Mouse (Mus musculus): ENCODE measurements around the gene Celsr1. TPM values are rescaled to one million over a fixed set of nuclear protein-coding genes. Genes with fewer than 3 reads are reported as not detected.

Gene Celsr1
- polyA plus RNA-seq, 1 experiment from 2014 or later: 4.8 TPM

GRCm38 (mm10) chr15:85987896-85988295, 45.7 kb downstream of the Celsr1 start:
- Histone ChIP-seq H3K36me3 (no peaks in the 10 kb centered on the region), H3K27me3 (no peaks in the 10 kb centered on the region), H3K9me3 (no peaks in the 10 kb centered on the region), H3K4me3 (no peak overlapping the region), H3K4me1 (peaks cover 20% of the 10 kb centered on the region), H3K4me2 (no peak overlapping the region), H3K9ac (no peak overlapping the region), H3K27ac (no peak overlapping the region)
- no peak for ATAC-seq (ENCODE audit: borderline replicate concordance, extremely low read depth, low FRiP score, low TSS enrichment)
- 47% methylated on average over 5 of the region's 5 CpGs for whole genome bisulfite sequencing

GRCm38 (mm10) chr15:85986170-85986569, 47.4 kb downstream of the Celsr1 start:
- Histone ChIP-seq H3K4me1 (peaks cover 12% of the 10 kb centered on the region), H3K9ac (no peak overlapping the region), H3K27ac (no peak overlapping the region), H3K36me3 (no peaks in the 10 kb centered on the region), H3K4me3 (no peak overlapping the region), H3K9me3 (no peaks in the 10 kb centered on the region), H3K4me2 (no peak overlapping the region), H3K27me3 (no peaks in the 10 kb centered on the region)
- WGBS: 85% methylated on average over 4 of the region's 4 CpGs
- no peak for ATAC-seq (ENCODE audit: borderline replicate concordance, extremely low read depth, low FRiP score, low TSS enrichment)

- H3K4me2 ChIP-seq: no peak overlapping the region
- ATAC-seq (ENCODE audit: borderline replicate concordance, extremely low read depth, low FRiP score, low TSS enrichment): no peak
- H3K9ac ChIP-seq: no peak overlapping the region
- H3K36me3 ChIP-seq: no peaks in the 10 kb centered on the region
- WGBS: 64% methylated on average over 4 of the region's 4 CpGs
- H3K4me3 ChIP-seq: no peak overlapping the region
- H3K27ac ChIP-seq: no peak overlapping the region
- peaks cover 6% of the 10 kb centered on the region for H3K4me1 ChIP-seq
- no peaks in the 10 kb centered on the region for H3K9me3 ChIP-seq
- H3K27me3 ChIP-seq: no peaks in the 10 kb centered on the region
These were observed 48.0 kb downstream of the Celsr1 start for GRCm38 (mm10) chr15:85985601-85986000.

- Histone ChIP-seq H3K4me3 (no peak overlapping the region), H3K36me3 (no peaks in the 10 kb centered on the region), H3K4me2 (no peak overlapping the region), H3K9ac (no peak overlapping the region), H3K27me3 (no peaks in the 10 kb centered on the region), H3K9me3 (no peaks in the 10 kb centered on the region), H3K4me1 (peaks cover 5% of the 10 kb centered on the region), H3K27ac (no peak overlapping the region)
- 74% methylated on average over 7 of the region's 7 CpGs for WGBS
- no peak for ATAC-seq (ENCODE audit: borderline replicate concordance, extremely low read depth, low FRiP score, low TSS enrichment)
These were observed 50.4 kb downstream of the Celsr1 start for GRCm38 (mm10) chr15:85983131-85983530.

GRCm38 (mm10) chr15:85982416-85982775, 51.2 kb downstream of the Celsr1 start:
- Histone ChIP-seq H3K9me3 (no peaks in the 10 kb centered on the region), H3K9ac (no peak overlapping the region), H3K27me3 (no peaks in the 10 kb centered on the region), H3K36me3 (no peaks in the 10 kb centered on the region), H3K4me3 (no peak overlapping the region), H3K27ac (no peak overlapping the region), H3K4me1 (peaks cover 6% of the 10 kb centered on the region), H3K4me2 (no peak overlapping the region)
- no peak for ATAC-seq (ENCODE audit: borderline replicate concordance, extremely low read depth, low FRiP score, low TSS enrichment)
- 24% methylated on average over 3 of the region's 3 CpGs for WGBS

GRCm38 (mm10) chr15:85981768-85982415, 51.7 kb downstream of the Celsr1 start:
- Histone ChIP-seq H3K36me3 (no peaks in the 10 kb centered on the region), H3K9me3 (no peaks in the 10 kb centered on the region), H3K4me2 (no peak overlapping the region), H3K9ac (no peak overlapping the region), H3K27me3 (no peaks in the 10 kb centered on the region), H3K4me3 (no peak overlapping the region), H3K4me1 (peaks cover 11% of the 10 kb centered on the region), H3K27ac (no peak overlapping the region)
- no peak for ATAC-seq (ENCODE audit: borderline replicate concordance, extremely low read depth, low FRiP score, low TSS enrichment)
- WGBS: 25% methylated on average over 11 of the region's 11 CpGs

- H3K36me3 ChIP-seq: no peaks in the 10 kb centered on the region
- no peak overlapping the region for H3K4me2 ChIP-seq
- 51% methylated on average over 9 of the region's 9 CpGs for WGBS
- H3K9me3 ChIP-seq: no peaks in the 10 kb centered on the region
- H3K27ac ChIP-seq: peak overlapping the region; percentile 25; the same call in 1 of the 2 replicates
- H3K27me3 ChIP-seq: no peaks in the 10 kb centered on the region
- H3K4me3 ChIP-seq: no peak overlapping the region
- H3K4me1 ChIP-seq: peaks cover 41% of the 10 kb centered on the region
- no peak overlapping the region for H3K9ac ChIP-seq
- ATAC-seq (ENCODE audit: borderline replicate concordance, extremely low read depth, low FRiP score, low TSS enrichment): 0 out of 2 replicates have a peak, but pooled peaks have one; percentile 50
These were observed 56.5 kb downstream of the Celsr1 start for GRCm38 (mm10) chr15:85977086-85977485.

- Histone ChIP-seq H3K4me1 (peaks cover 47% of the 10 kb centered on the region), H3K4me3 (no peak overlapping the region), H3K9me3 (no peaks in the 10 kb centered on the region), H3K36me3 (no peaks in the 10 kb centered on the region), H3K9ac (no peak overlapping the region), H3K4me2 (no peak overlapping the region), H3K27ac (peak overlapping the region; percentile 64; the same call in 1 of the 2 replicates), H3K27me3 (no peaks in the 10 kb centered on the region)
- ATAC-seq (ENCODE audit: borderline replicate concordance, extremely low read depth, low FRiP score, low TSS enrichment): no peak
- 48% methylated on average over 16 of the region's 16 CpGs for WGBS
These were observed 57.8 kb downstream of the Celsr1 start for GRCm38 (mm10) chr15:85975746-85976145.

GRCm38 (mm10) chr15:85971596-85971995, 62.0 kb downstream of the Celsr1 start:
- no peaks in the 10 kb centered on the region for H3K9me3 ChIP-seq
- H3K4me3 ChIP-seq: no peak overlapping the region
- H3K9ac ChIP-seq: 0 out of 2 replicates have a peak overlapping the region, but pooled peaks have one; percentile 11
- ATAC-seq (ENCODE audit: borderline replicate concordance, extremely low read depth, low FRiP score, low TSS enrichment): no peak
- H3K36me3 ChIP-seq: no peaks in the 10 kb centered on the region
- H3K4me2 ChIP-seq: no peak overlapping the region
- 57% methylated on average over 5 of the region's 5 CpGs for WGBS
- H3K27me3 ChIP-seq: no peaks in the 10 kb centered on the region
- peak overlapping the region; percentile 89 for H3K27ac ChIP-seq
- peaks cover 74% of the 10 kb centered on the region for H3K4me1 ChIP-seq

GRCm38 (mm10) chr15:85970441-85970840, 63.1 kb downstream of the Celsr1 start:
- no peak for ATAC-seq (ENCODE audit: borderline replicate concordance, extremely low read depth, low FRiP score, low TSS enrichment)

GRCm38 (mm10) chr15:85969707-85970153, 63.8 kb downstream of the Celsr1 start:
- WGBS: 21% methylated on average over 3 of the region's 3 CpGs
- Histone ChIP-seq H3K4me3 (no peak overlapping the region), H3K9me3 (no peaks in the 10 kb centered on the region), H3K4me1 (peaks cover 55% of the 10 kb centered on the region), H3K27ac (peak overlapping the region; percentile 96), H3K27me3 (no peaks in the 10 kb centered on the region), H3K36me3 (no peaks in the 10 kb centered on the region), H3K9ac (no peak overlapping the region), H3K4me2 (no peak overlapping the region; the same call in 1 of the 2 replicates)
- ATAC-seq (ENCODE audit: borderline replicate concordance, extremely low read depth, low FRiP score, low TSS enrichment): peak; percentile 78

More at GRCm38 (mm10) chr15:85970441-85970840, 63.1 kb downstream of the Celsr1 start:
- no peaks in the 10 kb centered on the region for H3K9me3 ChIP-seq
- H3K9ac ChIP-seq: no peak overlapping the region
- no peak overlapping the region for H3K4me3 ChIP-seq
- H3K4me2 ChIP-seq: peak overlapping the region; percentile 18; the same call in 1 of the 2 replicates
- no peaks in the 10 kb centered on the region for H3K27me3 ChIP-seq
- peaks cover 62% of the 10 kb centered on the region for H3K4me1 ChIP-seq
- 35% methylated on average over 8 of the region's 8 CpGs for WGBS
- no peaks in the 10 kb centered on the region for H3K36me3 ChIP-seq
- H3K27ac ChIP-seq: peak overlapping the region; percentile 89

GRCm38 (mm10) chr15:85969291-85969690, 64.3 kb downstream of the Celsr1 start:
- Histone ChIP-seq H3K27ac (peak overlapping the region; percentile 96), H3K36me3 (no peaks in the 10 kb centered on the region), H3K4me2 (no peak overlapping the region), H3K4me3 (no peak overlapping the region), H3K4me1 (peaks cover 51% of the 10 kb centered on the region), H3K9ac (no peak overlapping the region), H3K9me3 (no peaks in the 10 kb centered on the region), H3K27me3 (no peaks in the 10 kb centered on the region)
- 52% methylated on average over 7 of the region's 7 CpGs for WGBS
- peak; percentile 9; the same call in 1 of the 2 replicates for ATAC-seq (ENCODE audit: borderline replicate concordance, extremely low read depth, low FRiP score, low TSS enrichment)

Data from lung, embryonic 15.5 days (tissue).